Mouse (Mus musculus) hindbrain, embryonic 10.5 days (tissue): ENCODE data around the gene Scai. TPM values are rescaled to one million over a fixed set of nuclear protein-coding genes. Genes with fewer than 3 reads are reported as not detected.

Experiments used
- DNase-seq: peaks from one replicate; pipeline ENCODE4 v3.0.0-alpha.2; 2017; ENCODE audit warnings: low spot score
- H3K27ac ChIP-seq: fragments of 300-500 bp; sonication (generic); 2 replicates; pipeline ENCODE4 v1.5.1; 2016; ENCODE audit warnings: mild to moderate bottlenecking, moderate library complexity
- H3K27me3 ChIP-seq: fragments of 300-500 bp; sonication (generic); 2 replicates; pipeline ENCODE4 v1.6.1; 2016; ENCODE audit warnings: mild to moderate bottlenecking; ENCODE audit not compliant: poor library complexity, insufficient read depth, severe bottlenecking
- H3K36me3 ChIP-seq: fragments of 300-500 bp; sonication (generic); 2 replicates; pipeline ENCODE4 v1.6.1; 2016; ENCODE audit warnings: mild to moderate bottlenecking, moderate library complexity
- H3K4me1 ChIP-seq: fragments of 300-500 bp; sonication (generic); replicated peaks from 2 replicates; pipeline ENCODE4 v1.6.1; 2016; ENCODE audit warnings: mild to moderate bottlenecking
- H3K4me3 ChIP-seq: fragments of 300-500 bp; sonication (generic); 2 replicates; pipeline ENCODE4 v1.5.1; 2016; ENCODE audit warnings: mild to moderate bottlenecking, moderate library complexity
- H3K9me3 ChIP-seq: fragments of 300-500 bp; sonication (generic); 2 replicates; pipeline ENCODE4 v1.6.1; 2016; ENCODE audit warnings: mild to moderate bottlenecking, moderate library complexity
- WGBS: fragments of 180-500 bp; shearing (Covaris S2); methylation state at CpG from one replicate; pipeline ENCODE4 v1.1.7; 2016; 5-methylcytosine and 5-hydroxymethylcytosine counted together
- polyA plus RNA-seq: library from polyadenylated mRNA; unstranded; fragments of >200 nt; fragmentation: Nextera tagmentation; extraction: Ambion mirVana; gene quantifications from 2 replicates; pipeline ENCODE4 v1.2.1, GENCODE M21; 2016

Gene Scai
- polyA plus RNA-seq, 1 experiment from 2014 or later: 8.9 TPM

DNA sequence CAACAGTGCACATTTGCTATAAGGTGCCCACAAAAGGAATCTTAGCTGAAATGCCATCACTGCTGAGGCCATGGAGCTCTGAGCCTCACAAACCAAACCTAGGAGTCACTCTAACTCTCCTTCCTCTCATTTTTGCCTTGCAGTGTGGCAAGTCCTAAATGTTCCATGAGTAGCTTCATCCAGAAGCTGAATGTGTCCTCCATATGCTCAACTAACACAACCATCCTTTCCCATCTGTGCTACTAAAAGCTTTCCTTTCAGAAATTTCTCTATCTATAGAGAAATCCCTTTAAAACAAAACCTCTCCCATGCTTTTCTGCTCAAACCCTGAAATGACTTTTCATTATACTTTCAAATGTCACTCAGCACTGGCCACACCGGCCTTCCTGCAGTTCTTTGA, 158.9 kb downstream of the Scai start:
- WGBS: 91% methylated on average over 1 of the region's 1 CpGs

DNA sequence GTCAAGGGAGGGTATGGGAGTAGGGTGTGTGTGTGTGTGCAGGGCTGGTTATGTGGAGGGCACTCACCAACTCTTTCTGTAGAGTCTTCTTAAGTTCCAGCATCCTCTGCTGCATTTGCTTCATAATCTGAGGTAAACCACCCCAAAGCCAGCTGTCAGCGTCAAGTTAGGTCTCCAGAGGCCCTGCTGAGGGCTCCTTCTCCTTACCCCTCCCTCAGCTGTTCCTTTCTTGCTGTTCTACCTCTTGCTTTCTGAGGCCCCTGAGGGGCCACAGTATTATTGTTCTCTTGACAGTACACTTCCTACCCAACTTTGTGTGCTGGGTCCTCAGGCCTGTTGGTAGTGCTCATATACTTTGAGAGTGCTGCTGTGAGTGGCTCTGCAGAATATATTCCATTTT, 170.5 kb downstream of the Scai start:
- WGBS: 94% methylated on average over 1 of the region's 1 CpGs
- Histone ChIP-seq H3K36me3 (peaks cover 94% of the 10 kb centered on the region), H3K9me3 (no peaks in the 10 kb centered on the region), H3K4me3 (no peak overlapping the region), H3K27ac (no peak overlapping the region), H3K27me3 (no peaks in the 10 kb centered on the region), H3K4me1 (no peaks in the 10 kb centered on the region)
- DNase-seq: no peak

More for the DNA sequence above, 158.9 kb downstream of the Scai start:
- H3K4me3 ChIP-seq: no peak overlapping the region
- H3K27me3 ChIP-seq: no peaks in the 10 kb centered on the region
- DNase-seq: no peak
- H3K9me3 ChIP-seq: no peaks in the 10 kb centered on the region
- H3K27ac ChIP-seq: no peak overlapping the region
- H3K36me3 ChIP-seq: peaks cover 89% of the 10 kb centered on the region
- no peaks in the 10 kb centered on the region for H3K4me1 ChIP-seq

DNA sequence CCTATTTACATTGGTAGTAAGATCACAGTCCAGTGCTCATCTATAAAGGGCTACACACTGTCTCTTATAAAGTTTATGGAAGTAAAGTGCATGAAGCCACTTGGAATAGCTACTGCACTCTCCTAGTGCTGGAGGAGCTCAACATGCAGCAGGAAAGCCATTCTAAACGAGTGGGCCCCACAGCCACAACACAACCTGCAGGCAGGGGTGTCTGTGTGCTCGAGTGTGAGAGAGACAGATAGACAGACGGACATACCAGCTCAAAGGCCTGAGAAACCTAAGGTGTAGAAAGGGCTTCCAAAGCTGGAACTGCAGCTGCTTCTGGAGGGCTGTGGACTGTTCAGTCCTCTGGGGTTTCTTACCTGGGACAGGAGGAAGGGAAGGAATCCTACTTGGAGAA, 174.0 kb downstream of the Scai start:
- 82% methylated on average over 3 of the region's 3 CpGs for WGBS
- no peaks in the 10 kb centered on the region for H3K9me3 ChIP-seq
- peaks cover 96% of the 10 kb centered on the region for H3K36me3 ChIP-seq
- no peaks in the 10 kb centered on the region for H3K4me1 ChIP-seq
- H3K27me3 ChIP-seq: no peaks in the 10 kb centered on the region
- DNase-seq: no peak
- no peak overlapping the region for H3K27ac ChIP-seq
- H3K4me3 ChIP-seq: no peak overlapping the region

Other genes starting within 250 kb of the Scai start
- 1.4 and 1.8 TPM in 2 replicates for gene Wdr38, start 193.3 kb downstream of the Scai start, polyA plus RNA-seq
- gene Arpc5l, start 185.4 kb downstream of the Scai start, polyA plus RNA-seq: 133 and 137 TPM in 2 replicates
- gene Rpl35, start 185.1 kb downstream of the Scai start, polyA plus RNA-seq: 997 and 1,033 TPM in 2 replicates
- 20.3 and 23.8 TPM in 2 replicates for gene Golga1, start 125.2 kb downstream of the Scai start, polyA plus RNA-seq
- gene Ppp6c, start 35.7 kb upstream of the Scai start, polyA plus RNA-seq: 80.0 and 85.8 TPM in 2 replicates